Mouse (Mus musculus) forelimb bud, embryonic 11.5 days (tissue): ENCODE results near the gene Hba-a1.
A peak's percentile ranks its signal among the peaks of the same experiment; 100 is the strongest.
"Not testable (repeated sequence)": the region's sequence is repeated elsewhere in the genome, so short reads cannot be mapped to it uniquely, and the experiment has no call there.

Experiments used
- DNase-seq: peaks from one replicate; pipeline ENCODE4 v3.0.0-alpha.2; 2012; ENCODE audit warnings: low read depth, low spot score

Gene Hba-a1

DNA sequence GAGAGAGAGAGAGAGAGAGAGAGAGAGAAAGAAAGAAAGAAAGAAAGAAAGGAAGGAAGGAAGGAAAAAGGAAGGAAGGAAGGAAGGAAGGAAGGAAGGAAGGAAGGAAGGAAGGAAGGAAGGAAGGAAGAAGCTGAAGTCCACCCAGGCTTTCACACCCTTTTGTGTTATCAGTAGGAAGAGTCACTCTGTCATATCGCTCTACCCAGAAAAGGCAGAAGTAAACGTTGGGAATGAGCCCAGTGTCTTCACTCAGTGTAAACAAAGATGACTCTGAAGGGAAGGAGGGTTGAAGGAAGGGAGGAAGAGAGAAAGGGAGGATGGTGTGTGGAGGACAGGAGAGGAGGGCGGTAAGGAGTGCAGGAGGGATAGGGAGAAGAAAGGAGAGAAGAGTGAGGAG is 10.2 kb downstream of the Hba-a1 start:
- DNase-seq: not testable (repeated sequence)

DNA sequence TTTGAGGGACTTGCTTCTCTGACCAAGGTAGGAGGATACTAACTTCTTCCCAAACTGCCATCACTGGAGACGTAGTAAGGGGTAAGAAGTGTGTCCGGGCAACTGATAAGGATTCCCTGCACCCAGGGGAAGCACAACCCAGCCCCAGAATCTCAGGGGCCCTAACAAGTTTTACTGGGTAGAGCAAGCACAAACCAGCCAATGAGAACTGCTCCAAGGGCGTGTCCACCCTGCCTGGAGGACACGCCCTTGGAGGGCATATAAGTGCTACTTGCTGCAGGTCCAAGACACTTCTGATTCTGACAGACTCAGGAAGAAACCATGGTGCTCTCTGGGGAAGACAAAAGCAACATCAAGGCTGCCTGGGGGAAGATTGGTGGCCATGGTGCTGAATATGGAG is 12.9 kb downstream of the Hba-a1 start, which contains the start of gene Hba-a2:
Gene Hba-a2, plus strand, starts transcription at position 287 of the 400 bp plus-strand sequence.
- not testable (repeated sequence) for DNase-seq

DNA sequence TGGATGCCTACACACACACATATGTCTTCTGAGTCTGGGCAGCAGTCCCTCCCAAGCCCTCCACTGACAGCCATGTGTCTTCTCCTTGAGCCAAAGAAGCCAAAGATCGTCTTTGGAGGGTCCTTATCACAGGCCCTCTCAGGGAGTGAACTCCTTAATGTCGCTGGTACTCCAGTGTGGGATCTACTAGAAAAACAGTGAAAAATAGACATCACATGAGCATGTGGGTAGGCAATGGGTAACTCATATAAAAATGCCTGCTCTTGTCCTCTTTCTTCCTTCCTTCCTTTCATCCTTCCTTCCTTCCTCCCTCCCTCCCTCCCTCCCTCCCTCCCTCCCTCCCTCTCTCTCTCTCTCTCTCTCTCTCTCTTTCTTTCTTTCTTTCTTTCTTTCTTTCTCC is 14.1 kb downstream of the Hba-a1 start:
- not testable (repeated sequence) for DNase-seq

GRCm38 (mm10) chr11:32297866-32298531 is 14.7 kb downstream of the Hba-a1 start:
- no peak for DNase-seq

- DNase-seq: no peak
Measured at GRCm38 (mm10) chr11:32298532-32298918, 15.2 kb downstream of the Hba-a1 start.

GRCm38 (mm10) chr11:32299865-32300264 is 16.6 kb downstream of the Hba-a1 start, which contains the start of gene Hbq1a:
Gene Hbq1a, plus strand, starts transcription at chr11:32300069.
- not testable (repeated sequence) for DNase-seq

- no peak for DNase-seq
Measured at GRCm38 (mm10) chr11:32300279-32301267, 17.3 kb downstream of the Hba-a1 start.

DNA sequence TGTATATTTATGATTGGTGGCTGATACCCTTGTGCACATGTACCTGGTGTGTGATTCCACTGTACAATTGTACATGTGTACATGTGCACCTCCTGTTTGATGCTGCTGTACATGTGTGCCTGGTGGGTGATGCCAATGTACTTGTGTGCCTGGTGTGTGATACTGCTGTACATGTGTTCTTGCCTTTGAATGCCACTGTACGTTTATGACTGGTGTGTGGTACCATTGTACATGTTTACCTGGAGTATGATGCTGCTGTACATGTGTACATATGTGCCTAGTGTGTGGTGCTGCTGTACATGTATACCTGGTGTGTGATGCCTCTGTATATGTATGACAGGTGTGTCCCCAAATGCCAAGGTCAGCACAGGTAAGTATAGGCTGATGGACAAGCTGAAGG is 18.2 kb downstream of the Hba-a1 start:
- DNase-seq: no peak

DNA sequence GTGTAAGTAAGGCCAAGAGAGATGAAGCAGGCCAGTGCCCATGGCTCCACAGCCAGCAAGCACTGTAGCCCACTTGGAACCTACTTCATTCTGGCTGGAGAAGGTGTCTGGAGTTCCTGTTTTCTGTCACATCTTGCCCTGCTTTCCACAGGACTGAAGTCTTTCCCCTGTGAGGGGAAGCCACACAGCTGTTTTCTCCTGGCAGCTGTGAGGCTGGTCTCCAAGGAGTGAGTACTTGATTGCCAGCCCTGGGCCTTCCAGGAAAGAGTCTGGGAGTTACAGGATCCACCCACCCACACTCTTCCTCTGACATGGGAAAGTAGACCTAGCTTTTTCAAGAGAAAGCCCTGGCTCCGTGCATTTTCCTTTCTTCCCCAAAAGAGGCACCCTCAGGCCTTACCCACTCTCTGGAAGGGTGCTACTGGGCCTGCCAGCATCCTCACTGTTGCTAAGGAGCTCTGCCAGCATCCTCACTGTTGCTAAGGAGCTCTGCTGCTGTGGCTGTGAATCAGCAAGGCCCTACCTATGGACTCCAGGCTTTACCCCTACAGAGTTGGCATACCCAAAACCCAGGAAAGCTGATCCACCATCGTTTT is 19.6 kb downstream of the Hba-a1 start:
- DNase-seq: no peak

- DNase-seq: no peak
Measured at GRCm38 (mm10) chr11:32303455-32303854, 20.1 kb downstream of the Hba-a1 start.

DNA sequence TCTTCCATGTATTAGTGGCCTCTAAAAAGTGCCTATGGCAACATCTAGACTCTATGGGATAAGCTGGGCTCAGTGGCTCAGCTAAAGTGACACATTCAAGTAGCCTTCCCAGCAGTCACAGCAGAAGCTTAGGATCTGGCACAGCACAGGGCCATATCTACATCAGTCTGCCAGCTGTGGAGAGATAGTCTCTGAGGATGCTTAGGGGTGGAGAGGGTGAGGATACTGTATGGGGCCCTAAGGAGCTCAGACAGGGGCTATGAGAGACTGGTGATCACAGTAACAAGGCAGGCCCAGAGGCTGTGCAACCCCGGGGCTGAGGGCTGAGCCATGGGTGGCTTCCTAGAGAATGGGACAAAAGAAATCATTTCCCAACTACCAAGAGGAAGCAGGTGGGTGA is 23.7 kb downstream of the Hba-a1 start:
- no peak for DNase-seq

DNA sequence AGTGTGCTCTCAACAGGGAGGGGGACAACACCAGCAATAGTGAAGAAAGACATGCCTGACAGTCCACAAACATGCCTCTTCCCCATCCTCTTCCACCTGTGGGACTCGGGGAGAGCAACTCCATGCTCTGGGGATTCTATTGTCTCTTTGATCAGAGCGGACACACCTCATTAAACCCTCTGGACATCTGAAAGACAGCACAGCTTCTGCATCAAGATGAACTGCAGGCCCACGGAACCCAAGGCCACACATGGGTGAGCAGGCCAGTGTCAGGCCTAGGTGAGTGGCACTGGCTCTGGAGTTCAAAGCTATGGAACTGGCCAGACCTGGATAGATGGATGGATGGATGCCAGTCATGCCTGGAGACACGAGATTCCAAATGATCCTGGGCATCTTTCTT is 26.1 kb downstream of the Hba-a1 start:
- DNase-seq: no peak

DNA sequence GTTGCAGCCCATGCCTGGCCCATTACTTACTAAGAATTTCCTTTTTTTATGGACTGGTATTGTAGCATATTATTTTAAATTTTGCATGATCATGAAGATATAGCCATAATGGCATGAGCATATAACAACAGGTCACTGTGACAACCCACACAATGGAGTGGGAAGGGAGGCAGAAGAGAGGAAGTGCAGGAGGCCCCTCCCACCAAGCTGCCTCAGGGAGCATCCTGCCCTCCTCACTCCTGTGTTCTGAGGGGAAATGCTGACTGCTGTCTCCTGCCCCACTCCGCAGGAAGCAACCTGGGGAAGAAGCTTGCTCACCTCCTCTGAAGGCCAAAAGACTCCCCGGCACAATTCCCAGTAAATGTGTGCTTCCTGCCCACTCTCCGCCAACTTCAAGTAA is 26.6 kb downstream of the Hba-a1 start:
- DNase-seq: no peak

DNA sequence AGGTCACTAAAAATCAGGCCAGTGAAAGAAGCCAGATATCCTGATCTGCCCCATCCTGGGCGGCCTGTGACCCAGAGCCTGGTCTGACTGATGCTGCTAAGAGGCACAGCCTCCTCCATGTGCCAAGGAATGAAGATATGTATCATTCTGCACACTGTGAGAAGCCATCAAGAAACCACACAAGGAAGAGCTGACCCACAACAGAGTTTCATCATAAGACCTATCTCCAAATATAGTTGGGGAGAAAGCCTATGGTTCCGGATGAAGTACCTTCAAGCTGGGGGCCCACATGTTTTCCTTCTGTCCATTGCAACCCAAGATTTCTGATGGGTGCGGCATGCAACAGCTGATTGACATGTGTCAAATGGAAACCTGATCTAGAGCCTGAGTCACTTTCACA is 32.7 kb downstream of the Hba-a1 start:
- DNase-seq: no peak

- DNase-seq: no peak
Measured at GRCm38 (mm10) chr11:32320507-32321195, 37.3 kb downstream of the Hba-a1 start.

DNA sequence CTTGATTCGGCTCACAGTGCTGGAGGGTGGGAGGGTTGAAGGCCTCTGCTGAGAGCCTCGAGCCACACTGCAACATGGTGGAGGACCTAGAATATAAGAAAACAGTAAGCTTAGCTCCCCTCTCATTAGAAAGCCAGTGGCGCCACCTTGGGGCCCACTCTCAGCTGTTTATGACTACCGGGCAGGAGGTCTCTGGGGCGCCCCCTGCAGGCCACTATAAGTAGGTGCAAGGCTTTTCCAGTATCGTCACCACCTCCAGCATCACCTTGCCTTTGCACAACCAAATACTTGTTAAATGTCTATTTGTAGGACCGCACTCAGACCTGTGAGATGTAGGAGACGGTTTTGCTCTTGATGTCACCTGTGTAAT is 37.9 kb downstream of the Hba-a1 start:
- DNase-seq: peak; percentile 50

DNA sequence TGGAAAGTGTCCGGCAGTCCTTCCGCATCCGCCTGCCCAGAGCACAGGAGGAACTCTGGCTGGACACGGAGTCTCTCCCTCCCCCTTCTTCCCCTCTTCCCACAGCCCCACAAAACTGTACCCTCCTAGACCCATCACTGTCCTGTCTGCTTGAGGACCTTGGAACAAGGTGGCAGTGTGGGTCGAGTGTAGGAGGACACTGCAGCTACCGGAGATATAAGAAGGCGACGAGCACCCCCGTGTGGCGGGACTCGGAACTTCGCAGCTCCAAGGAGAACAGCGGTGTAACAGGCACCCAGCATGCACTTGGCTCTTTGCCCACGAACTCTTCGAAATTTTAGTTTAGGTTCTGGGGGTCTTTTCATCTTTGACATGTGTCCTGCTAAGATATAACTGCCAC is 41.3 kb downstream of the Hba-a1 start:
- DNase-seq: peak; percentile 82

DNA sequence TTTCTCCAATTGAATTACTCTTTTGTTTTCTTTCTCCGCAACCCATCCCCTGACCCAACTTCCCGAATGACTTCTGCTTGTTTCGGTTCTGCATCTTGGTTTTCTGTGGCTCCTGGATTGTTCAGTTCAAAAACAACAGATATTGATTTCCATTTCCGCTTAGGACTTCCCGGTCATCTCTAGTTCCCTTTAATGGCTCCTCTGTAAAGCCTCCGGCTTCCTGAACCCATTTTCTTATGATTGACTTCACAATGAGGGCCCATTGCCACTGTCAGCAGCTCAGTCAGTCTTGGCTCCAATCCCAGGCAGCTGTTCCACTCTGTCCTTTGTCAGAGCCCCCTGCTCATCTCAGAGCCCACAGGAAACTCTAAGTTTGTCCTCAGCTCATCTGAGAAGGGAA is 47.8 kb downstream of the Hba-a1 start:
- DNase-seq: no peak

- DNase-seq: no peak
Measured at GRCm38 (mm10) chr11:32331861-32332260, 48.5 kb downstream of the Hba-a1 start.

GRCm38 (mm10) chr11:32333235-32333634 is 49.9 kb downstream of the Hba-a1 start:
- DNase-seq: no peak
